Mouse (Mus musculus): ENCODE results near the gene Prelid3b.

GRCm38 (mm10) chr2:174507998-174508397 is 35.1 kb upstream of the Prelid3b start:
- TF ChIP-seq CTCF (IDR thresholded peaks at IDR 0.05; ENCODE audit: low read depth, low read length) (no peak), EP300 (IDR thresholded peaks at IDR 0.05; ENCODE audit: insufficient read depth, low read depth, low read length) (no peak), POLR2A (IDR thresholded peaks at IDR 0.05; ENCODE audit: insufficient read depth, low read length) (no peak)
